Mouse (Mus musculus): ENCODE data around the gene Adamtsl5. TPM values are rescaled to one million over a fixed set of nuclear protein-coding genes. Genes with fewer than 3 reads are reported as not detected.

Adamtsl5 gene
- polyA plus RNA-seq, 1 experiment: 22.9 TPM

- peak overlapping the region; percentile 49 for H3K4me3 ChIP-seq (ENCODE audit: insufficient read depth, low read length)
- TF ChIP-seq POLR2A (IDR thresholded peaks at IDR 0.05; ENCODE audit: low read depth, low read length) (no peak), CTCF (IDR thresholded peaks at IDR 0.05; ENCODE audit: borderline replicate concordance, insufficient read depth, low read length) (peak; percentile 35; the same call in 1 of the 2 replicates)
- no peak overlapping the region for H3K27ac ChIP-seq (ENCODE audit: insufficient read depth, low read length)
- no peaks in the 10 kb centered on the region; the same call in 1 of the 2 replicates for H3K4me1 ChIP-seq (ENCODE audit: control insufficient read depth, insufficient read depth, low read length)
Observed at GRCm38 (mm10) chr10:80322811-80323211, 25.4 kb downstream of the Adamtsl5 start.

GRCm38 (mm10) chr10:80321670-80322581 is 26.3 kb downstream of the Adamtsl5 start:
- Histone ChIP-seq H3K27ac (ENCODE audit: insufficient read depth, low read length) (no peak overlapping the region), H3K4me1 (ENCODE audit: control insufficient read depth, insufficient read depth, low read length) (no peaks in the 10 kb centered on the region; the same call in 1 of the 2 replicates), H3K4me3 (ENCODE audit: insufficient read depth, low read length) (0 out of 2 replicates have a peak overlapping the region, but pooled peaks have one; percentile 49)
- TF ChIP-seq POLR2A (IDR thresholded peaks at IDR 0.05; ENCODE audit: low read depth, low read length) (no peak), CTCF (IDR thresholded peaks at IDR 0.05; ENCODE audit: borderline replicate concordance, insufficient read depth, low read length) (no peak)

- H3K4me1 ChIP-seq (ENCODE audit: control insufficient read depth, insufficient read depth, low read length): no peaks in the 10 kb centered on the region; the same call in 1 of the 2 replicates
- no peak for TF ChIP-seq CTCF (IDR thresholded peaks at IDR 0.05; ENCODE audit: borderline replicate concordance, insufficient read depth, low read length)
- no peak for TF ChIP-seq POLR2A (IDR thresholded peaks at IDR 0.05; ENCODE audit: low read depth, low read length)
- no peak overlapping the region for H3K27ac ChIP-seq (ENCODE audit: insufficient read depth, low read length)
- no peak overlapping the region for H3K4me3 ChIP-seq (ENCODE audit: insufficient read depth, low read length)
Observed at GRCm38 (mm10) chr10:80321014-80321669, 27.1 kb downstream of the Adamtsl5 start.

- Histone ChIP-seq H3K27ac (ENCODE audit: insufficient read depth, low read length) (no peak within 1 kb of the TSS), H3K4me3 (ENCODE audit: insufficient read depth, low read length) (peak within 1 kb of the TSS; percentile 86), H3K4me1 (ENCODE audit: control insufficient read depth, insufficient read depth, low read length) (no peaks in the 10 kb centered on the region; the same call in 1 of the 2 replicates)
- TF ChIP-seq CTCF (IDR thresholded peaks at IDR 0.05; ENCODE audit: borderline replicate concordance, insufficient read depth, low read length): no peak
- TF ChIP-seq POLR2A (IDR thresholded peaks at IDR 0.05; ENCODE audit: low read depth, low read length): peak; percentile 72
Observed at GRCm38 (mm10) chr10:80320340-80320760, 27.9 kb downstream of the Adamtsl5 start, which contains the start of gene 2310011J03Rik. Gene 2310011J03Rik (minus strand): TSS chr10:80320537.

GRCm38 (mm10) chr10:80317011-80317410 is 31.2 kb downstream of the Adamtsl5 start:
- H3K4me3 ChIP-seq (ENCODE audit: insufficient read depth, low read length): no peak overlapping the region
- H3K4me1 ChIP-seq (ENCODE audit: control insufficient read depth, insufficient read depth, low read length): no peaks in the 10 kb centered on the region; the same call in 1 of the 2 replicates
- no peak for TF ChIP-seq CTCF (IDR thresholded peaks at IDR 0.05; ENCODE audit: borderline replicate concordance, insufficient read depth, low read length)
- no peak for TF ChIP-seq POLR2A (IDR thresholded peaks at IDR 0.05; ENCODE audit: low read depth, low read length)
- no peak overlapping the region for H3K27ac ChIP-seq (ENCODE audit: insufficient read depth, low read length)

GRCm38 (mm10) chr10:80316359-80316781 is 31.8 kb downstream of the Adamtsl5 start:
- H3K4me1 ChIP-seq (ENCODE audit: control insufficient read depth, insufficient read depth, low read length): no peaks in the 10 kb centered on the region; the same call in 1 of the 2 replicates
- H3K27ac ChIP-seq (ENCODE audit: insufficient read depth, low read length): no peak overlapping the region
- TF ChIP-seq CTCF (IDR thresholded peaks at IDR 0.05; ENCODE audit: borderline replicate concordance, insufficient read depth, low read length) (no peak), POLR2A (IDR thresholded peaks at IDR 0.05; ENCODE audit: low read depth, low read length) (peak; percentile 21; the same call in 1 of the 2 replicates)
- no peak overlapping the region for H3K4me3 ChIP-seq (ENCODE audit: insufficient read depth, low read length)

GRCm38 (mm10) chr10:80315315-80315714 is 32.9 kb downstream of the Adamtsl5 start:
- TF ChIP-seq POLR2A (IDR thresholded peaks at IDR 0.05; ENCODE audit: low read depth, low read length): no peak
- no peak for TF ChIP-seq CTCF (IDR thresholded peaks at IDR 0.05; ENCODE audit: borderline replicate concordance, insufficient read depth, low read length)
- Histone ChIP-seq H3K4me3 (ENCODE audit: insufficient read depth, low read length) (no peak overlapping the region), H3K27ac (ENCODE audit: insufficient read depth, low read length) (no peak overlapping the region), H3K4me1 (ENCODE audit: control insufficient read depth, insufficient read depth, low read length) (no peaks in the 10 kb centered on the region; the same call in 1 of the 2 replicates)

- H3K27ac ChIP-seq (ENCODE audit: insufficient read depth, low read length): no peak overlapping the region
- H3K4me1 ChIP-seq (ENCODE audit: control insufficient read depth, insufficient read depth, low read length): no peaks in the 10 kb centered on the region; the same call in 1 of the 2 replicates
- TF ChIP-seq POLR2A (IDR thresholded peaks at IDR 0.05; ENCODE audit: low read depth, low read length) (no peak), CTCF (IDR thresholded peaks at IDR 0.05; ENCODE audit: borderline replicate concordance, insufficient read depth, low read length) (no peak)
- H3K4me3 ChIP-seq (ENCODE audit: insufficient read depth, low read length): no peak overlapping the region
Observed at GRCm38 (mm10) chr10:80314494-80315001, 33.7 kb downstream of the Adamtsl5 start.

GRCm38 (mm10) chr10:80313627-80314201 is 34.5 kb downstream of the Adamtsl5 start:
- TF ChIP-seq CTCF (IDR thresholded peaks at IDR 0.05; ENCODE audit: borderline replicate concordance, insufficient read depth, low read length): no peak
- TF ChIP-seq POLR2A (IDR thresholded peaks at IDR 0.05; ENCODE audit: low read depth, low read length): no peak
- no peak overlapping the region for H3K4me3 ChIP-seq (ENCODE audit: insufficient read depth, low read length)
- no peaks in the 10 kb centered on the region; the same call in 1 of the 2 replicates for H3K4me1 ChIP-seq (ENCODE audit: control insufficient read depth, insufficient read depth, low read length)
- H3K27ac ChIP-seq (ENCODE audit: insufficient read depth, low read length): no peak overlapping the region

All from embryonic fibroblast, embryonic 13.5 days (primary cell).